Mouse (Mus musculus): Measurements from ENCODE around the gene Lce1c. TPM values are rescaled to one million over a fixed set of nuclear protein-coding genes. Genes with fewer than 3 reads are reported as not detected.
"Not testable (repeated sequence)": the region's sequence is repeated elsewhere in the genome, so short reads cannot be mapped to it uniquely, and the experiment has no call there.

The Lce1c gene
- not detected in 2 replicates for polyA plus RNA-seq (2015; fragmentation: Nextera tagmentation; extraction: Ambion mirVana)

GRCm38 (mm10) chr3:92678947-92679346, at the start of gene Lce1c:
Gene Lce1c, plus strand, starts transcription at chr3:92679247.
- no peak within 1 kb of the TSS for H3K4me2 ChIP-seq (replicated peaks)
- H3K9me3 ChIP-seq, result no peaks in the 10 kb centered on the region
- H3K36me3 ChIP-seq, result no peaks in the 10 kb centered on the region
- H3K4me1 ChIP-seq, result no peaks in the 10 kb centered on the region
- H3K9ac ChIP-seq, result no peak within 1 kb of the TSS
- no peaks in the 10 kb centered on the region for H3K27me3 ChIP-seq
- H3K4me3 ChIP-seq, result no peak within 1 kb of the TSS
- 78% methylated on average over 4 of the region's 4 CpGs for WGBS
- no peak within 1 kb of the TSS for H3K27ac ChIP-seq
- ATAC-seq (ENCODE audit: low FRiP score, low read depth), result no peak

GRCm38 (mm10) chr3:92637745-92638652, 41.0 kb upstream of the Lce1c start:
- Histone ChIP-seq H3K4me2 (replicated peaks) (no peak overlapping the region), H3K9me3 (no peaks in the 10 kb centered on the region), H3K4me3 (no peak overlapping the region), H3K4me1 (no peaks in the 10 kb centered on the region), H3K36me3 (no peaks in the 10 kb centered on the region), H3K27me3 (no peaks in the 10 kb centered on the region), H3K9ac (no peak overlapping the region), H3K27ac (no peak overlapping the region)
- WGBS, result 27% methylated on average over 1 of the region's 1 CpGs
- ATAC-seq (ENCODE audit: low FRiP score, low read depth), result no peak; the same call in 1 of the 2 replicates

DNA sequence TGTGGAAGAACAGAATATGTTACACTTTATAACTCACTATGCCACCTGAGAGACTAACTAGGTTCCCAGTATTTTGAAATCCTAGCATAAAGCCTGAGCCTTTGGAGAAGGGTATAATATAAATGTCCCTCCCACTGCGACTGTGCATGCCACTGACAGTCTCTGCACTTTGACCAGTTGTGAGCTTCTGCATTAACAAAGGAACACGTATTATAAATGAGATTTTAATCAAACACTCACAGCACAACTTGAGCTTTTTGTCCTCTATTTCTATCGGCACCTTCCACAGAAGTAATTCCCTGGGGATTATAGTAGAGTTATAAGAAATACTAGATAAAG, 40.4 kb upstream of the Lce1c start:
- Histone ChIP-seq H3K9me3 (no peaks in the 10 kb centered on the region), H3K27ac (no peak overlapping the region), H3K4me1 (no peaks in the 10 kb centered on the region), H3K4me2 (replicated peaks) (no peak overlapping the region), H3K36me3 (no peaks in the 10 kb centered on the region), H3K27me3 (no peaks in the 10 kb centered on the region), H3K9ac (no peak overlapping the region), H3K4me3 (no peak overlapping the region)
- ATAC-seq (ENCODE audit: low FRiP score, low read depth), result no peak
- 78% methylated on average over 3 of the region's 3 CpGs for WGBS

GRCm38 (mm10) chr3:92639854-92640253, 39.2 kb upstream of the Lce1c start:
- no peak overlapping the region for H3K4me3 ChIP-seq
- no peaks in the 10 kb centered on the region for H3K9me3 ChIP-seq
- H3K4me1 ChIP-seq, result no peaks in the 10 kb centered on the region
- no peaks in the 10 kb centered on the region for H3K27me3 ChIP-seq
- H3K9ac ChIP-seq, result no peak overlapping the region
- H3K4me2 ChIP-seq (replicated peaks), result no peak overlapping the region
- ATAC-seq (ENCODE audit: low FRiP score, low read depth), result no peak
- H3K36me3 ChIP-seq, result no peaks in the 10 kb centered on the region
- WGBS, result 89% methylated on average over 15 of the region's 15 CpGs
- H3K27ac ChIP-seq, result no peak overlapping the region

GRCm38 (mm10) chr3:92648207-92648606, 30.8 kb upstream of the Lce1c start, which contains the start of gene Lce1a1:
Gene Lce1a1, minus strand, starts transcription at chr3:92648307.
- Histone ChIP-seq H3K4me2 (replicated peaks) (no peak within 1 kb of the TSS), H3K4me3 (no peak within 1 kb of the TSS), H3K27ac (no peak within 1 kb of the TSS), H3K27me3 (no peaks in the 10 kb centered on the region), H3K4me1 (no peaks in the 10 kb centered on the region), H3K36me3 (no peaks in the 10 kb centered on the region), H3K9me3 (no peaks in the 10 kb centered on the region), H3K9ac (no peak within 1 kb of the TSS)
- no peak for ATAC-seq (ENCODE audit: low FRiP score, low read depth)
- 92% methylated on average over 1 of the region's 1 CpGs for WGBS

DNA sequence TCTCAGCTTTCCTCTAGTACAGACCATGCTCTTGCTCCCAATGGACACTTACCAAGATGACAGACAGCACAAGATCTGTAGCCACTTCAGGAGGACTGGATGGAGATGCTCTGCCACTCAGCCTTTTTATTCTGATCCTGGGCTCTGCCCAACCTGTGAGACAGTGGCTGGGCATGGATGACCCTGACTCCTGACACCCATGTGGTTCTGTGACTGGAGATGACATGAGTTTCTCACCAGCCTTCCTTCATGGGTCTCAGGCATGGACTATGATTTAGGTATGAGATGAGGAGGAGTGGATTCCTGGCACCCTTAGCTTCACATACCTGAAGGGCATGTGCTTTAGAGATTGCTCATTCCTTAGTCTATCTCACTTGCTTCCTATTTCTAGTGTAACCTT, 22.2 kb upstream of the Lce1c start, which contains the start of gene Lce1b:
TSS of gene Lce1b (minus strand) at position 101 of the 400 bp plus-strand sequence.
- no peaks in the 10 kb centered on the region for H3K4me1 ChIP-seq
- H3K4me3 ChIP-seq, result no peak within 1 kb of the TSS
- H3K4me2 ChIP-seq (replicated peaks), result no peak within 1 kb of the TSS
- no peak within 1 kb of the TSS for H3K27ac ChIP-seq
- no peaks in the 10 kb centered on the region for H3K36me3 ChIP-seq
- no peaks in the 10 kb centered on the region for H3K27me3 ChIP-seq
- H3K9me3 ChIP-seq, result no peaks in the 10 kb centered on the region
- ATAC-seq (ENCODE audit: low FRiP score, low read depth), result no peak
- no peak within 1 kb of the TSS for H3K9ac ChIP-seq

- H3K36me3 ChIP-seq, result no peaks in the 10 kb centered on the region
- ATAC-seq (ENCODE audit: low FRiP score, low read depth), result no peak
- no peaks in the 10 kb centered on the region for H3K4me1 ChIP-seq
- H3K27me3 ChIP-seq, result no peaks in the 10 kb centered on the region
- H3K4me3 ChIP-seq, result no peak within 1 kb of the TSS
- H3K9me3 ChIP-seq, result no peaks in the 10 kb centered on the region
- no peak within 1 kb of the TSS for H3K27ac ChIP-seq
- no peak within 1 kb of the TSS for H3K9ac ChIP-seq
- no peak within 1 kb of the TSS for H3K4me2 ChIP-seq (replicated peaks)
Measured at GRCm38 (mm10) chr3:92670215-92670614, 8.8 kb upstream of the Lce1c start, which contains the start of gene Lce1a2. Gene Lce1a2, minus strand, starts transcription at chr3:92670315.

DNA sequence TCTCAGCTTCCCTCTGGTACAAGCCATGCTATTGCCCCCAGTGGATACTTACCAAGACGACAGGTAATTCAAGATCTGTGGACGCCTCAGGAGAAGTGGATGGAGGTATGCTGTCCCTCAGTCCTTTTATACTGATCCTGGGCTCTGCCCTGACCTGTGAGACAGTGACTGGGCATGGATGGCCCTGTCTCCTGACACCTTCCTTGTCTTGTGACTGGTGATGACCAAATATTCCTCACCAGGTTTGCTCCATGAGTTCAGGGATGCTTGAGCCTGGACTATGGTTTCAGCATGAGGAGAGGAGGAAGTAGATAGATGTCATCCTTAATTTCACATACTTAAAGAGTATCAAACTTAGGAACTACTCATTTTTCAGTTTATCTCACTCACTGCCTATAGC, 8.1 kb downstream of the Lce1c start, which contains the start of gene Lce1d:
TSS of gene Lce1d (minus strand) at position 101 of the 400 bp plus-strand sequence.
- WGBS, result 58% methylated on average over 2 of the region's 2 CpGs
- no peaks in the 10 kb centered on the region for H3K4me1 ChIP-seq
- H3K9ac ChIP-seq, result no peak within 1 kb of the TSS
- no peak for ATAC-seq (ENCODE audit: low FRiP score, low read depth)
- no peak within 1 kb of the TSS for H3K4me2 ChIP-seq (replicated peaks)
- no peaks in the 10 kb centered on the region for H3K9me3 ChIP-seq
- no peak within 1 kb of the TSS for H3K27ac ChIP-seq
- no peaks in the 10 kb centered on the region for H3K36me3 ChIP-seq
- no peaks in the 10 kb centered on the region for H3K27me3 ChIP-seq
- H3K4me3 ChIP-seq, result no peak within 1 kb of the TSS

- H3K27me3 ChIP-seq; H3K4me3 ChIP-seq; H3K36me3 ChIP-seq; H3K9ac ChIP-seq; ATAC-seq (ENCODE audit: low FRiP score, low read depth); H3K27ac ChIP-seq; H3K9me3 ChIP-seq; H3K4me1 ChIP-seq; H3K4me2 ChIP-seq (replicated peaks): not testable (repeated sequence)
- whole genome bisulfite sequencing, result 77% methylated on average over 16 of the region's 16 CpGs
Measured at GRCm38 (mm10) chr3:92689154-92689553, 10.1 kb downstream of the Lce1c start.

DNA sequence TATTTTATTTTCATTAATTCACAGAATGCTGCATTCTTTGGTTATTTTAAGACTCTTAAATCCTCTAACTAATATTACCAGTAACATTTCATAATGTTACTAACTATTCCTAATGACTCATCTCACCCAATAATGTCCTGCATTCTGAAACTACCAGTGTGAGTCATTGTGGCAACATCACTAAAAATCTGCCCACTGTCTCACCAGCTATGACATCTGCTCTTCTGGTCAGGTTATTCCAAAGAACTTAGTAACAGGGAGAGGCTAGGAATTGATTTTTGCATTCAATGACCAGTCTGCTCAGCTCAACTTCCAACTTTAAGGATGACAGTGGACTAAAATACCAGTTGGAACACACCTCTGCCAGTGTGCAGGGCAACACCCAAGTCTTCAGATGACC, 12.6 kb downstream of the Lce1c start:
- Histone ChIP-seq H3K9ac (no peak overlapping the region), H3K4me3 (no peak overlapping the region), H3K27me3 (no peaks in the 10 kb centered on the region), H3K36me3 (no peaks in the 10 kb centered on the region), H3K4me1 (no peaks in the 10 kb centered on the region), H3K9me3 (no peaks in the 10 kb centered on the region), H3K27ac (no peak overlapping the region), H3K4me2 (replicated peaks) (no peak overlapping the region)
- no peak for ATAC-seq (ENCODE audit: low FRiP score, low read depth)

DNA sequence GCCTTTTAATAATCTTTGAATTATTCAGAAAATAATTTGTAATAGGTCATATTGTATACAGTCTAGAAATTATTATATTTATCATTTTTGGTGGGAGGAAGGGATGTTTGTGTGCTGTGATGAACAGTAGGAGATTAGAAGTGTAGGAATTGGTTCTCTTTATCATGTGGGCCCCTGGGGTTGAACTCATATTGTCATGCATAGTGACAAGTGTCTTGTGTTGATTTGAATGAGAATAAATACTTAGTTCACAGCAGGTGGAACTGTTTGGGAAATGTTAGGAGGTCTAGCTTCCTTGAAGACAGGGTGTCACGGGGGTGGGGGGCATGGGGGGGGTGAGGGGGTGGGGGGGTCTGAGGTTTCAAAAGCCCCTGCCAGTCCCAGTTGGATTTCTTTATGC, 15.6 kb downstream of the Lce1c start:
- Histone ChIP-seq H3K4me2 (replicated peaks) (no peak overlapping the region), H3K27me3 (no peaks in the 10 kb centered on the region), H3K9ac (no peak overlapping the region), H3K4me3 (no peak overlapping the region), H3K9me3 (no peaks in the 10 kb centered on the region), H3K4me1 (no peaks in the 10 kb centered on the region), H3K36me3 (no peaks in the 10 kb centered on the region), H3K27ac (no peak overlapping the region)
- no peak for ATAC-seq (ENCODE audit: low FRiP score, low read depth)
- WGBS, result 50% methylated on average over 1 of the region's 1 CpGs

- no peaks in the 10 kb centered on the region for H3K36me3 ChIP-seq
- H3K27ac ChIP-seq, result no peak within 1 kb of the TSS
- no peaks in the 10 kb centered on the region for H3K27me3 ChIP-seq
- no peak for ATAC-seq (ENCODE audit: low FRiP score, low read depth)
- H3K9me3 ChIP-seq, result no peaks in the 10 kb centered on the region
- H3K4me1 ChIP-seq, result no peaks in the 10 kb centered on the region
- no peak within 1 kb of the TSS for H3K4me2 ChIP-seq (replicated peaks)
- no peak within 1 kb of the TSS for H3K4me3 ChIP-seq
- 81% methylated on average over 2 of the region's 2 CpGs for WGBS
- H3K9ac ChIP-seq, result no peak within 1 kb of the TSS
Measured at GRCm38 (mm10) chr3:92708974-92709373, 29.9 kb downstream of the Lce1c start, which contains the start of gene Lce1e. Gene Lce1e, minus strand, starts transcription at chr3:92709074.

DNA sequence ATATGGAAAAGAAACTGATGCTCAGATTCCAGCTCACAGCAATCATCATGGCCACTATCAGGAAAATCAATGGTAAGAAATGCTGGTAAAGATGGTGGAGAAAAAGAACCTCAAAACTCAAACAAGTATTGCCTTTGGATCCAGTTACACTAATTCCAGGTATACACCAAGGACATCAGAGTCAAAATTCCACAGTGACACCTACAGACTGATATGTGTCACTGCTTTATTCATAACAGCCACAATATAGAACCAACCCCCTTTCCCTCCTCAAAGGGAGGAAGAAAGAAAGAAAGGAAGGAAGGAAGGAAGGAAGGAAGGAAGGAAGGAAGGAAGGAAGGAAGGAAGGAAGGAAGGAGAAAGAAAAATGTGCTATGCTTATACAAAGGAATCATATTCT, 36.1 kb downstream of the Lce1c start:
- ATAC-seq (ENCODE audit: low FRiP score, low read depth), result no peak
- no peak overlapping the region for H3K4me2 ChIP-seq (replicated peaks)
- no peaks in the 10 kb centered on the region for H3K4me1 ChIP-seq
- no peaks in the 10 kb centered on the region for H3K27me3 ChIP-seq
- H3K9ac ChIP-seq, result no peak overlapping the region
- no peak overlapping the region for H3K27ac ChIP-seq
- H3K36me3 ChIP-seq, result no peaks in the 10 kb centered on the region
- H3K4me3 ChIP-seq, result no peak overlapping the region
- H3K9me3 ChIP-seq, result no peaks in the 10 kb centered on the region

Measured in limb, embryonic 13.5 days (tissue).